Mouse (Mus musculus) adrenal gland, adult 2 months (tissue): Measurements from ENCODE around the gene Invs. TPM values are rescaled to one million over a fixed set of nuclear protein-coding genes. Genes with fewer than 3 reads are reported as not detected.

ENCODE experiments used
- DNase-seq: peaks from one replicate; pipeline ENCODE4 v3.0.0; 2021
- polyA plus RNA-seq: library from polyadenylated mRNA; depleted of rRNA; stranded (reverse); fragments of >200 nt; gene quantifications from 2 replicates; pipeline ENCODE4 v1.2.3, GENCODE M21; 2012; rRNA removed
- total RNA-seq, 2 experiments: library from RNA; stranded (reverse); gene quantifications; 2 replicates each; pipeline ENCODE4 v1.2.3; 2021

The Invs gene
- total and polyA plus RNA-seq, 3 experiments, result 3.4 to 13.8 (median 11.2) TPM

GRCm38 (mm10) chr4:48461060-48461459 is 181.5 kb downstream of the Invs start:
- DNase-seq, result no peak

GRCm38 (mm10) chr4:48470977-48471376 is 191.4 kb downstream of the Invs start:
- no peak for DNase-seq

- DNase-seq, result no peak
Observed at GRCm38 (mm10) chr4:48472052-48472791, 192.7 kb downstream of the Invs start.

GRCm38 (mm10) chr4:48472792-48473650 is 193.5 kb downstream of the Invs start, which contains the start of gene Tex10:
Gene Tex10 (minus strand): TSS chr4:48473459.
- DNase-seq, result peak; percentile 94

GRCm38 (mm10) chr4:48473651-48474011 is 194.1 kb downstream of the Invs start:
- DNase-seq, result no peak

- peak; percentile 47 for DNase-seq
Observed at GRCm38 (mm10) chr4:48481287-48481686, 201.7 kb downstream of the Invs start.

Other genes with a start within 250 kb of the Invs start
- gene Nr4a3, start 234.6 kb upstream of the Invs start, total RNA-seq, result 100 to 1,000 TPM in 1 of 2 experiments, 10 to 100 TPM in 1; 45.6 to 171 TPM
- gene Nr4a3, start 234.6 kb upstream of the Invs start, polyA plus RNA-seq, result 108 and 138 TPM in 2 replicates
- 10 to 100 TPM; 44.8 to 50.2 TPM for gene Stx17, start 154.8 kb upstream of the Invs start, total RNA-seq
- gene Stx17, start 154.8 kb upstream of the Invs start, polyA plus RNA-seq, result 6.5 and 6.8 TPM in 2 replicates
- gene Erp44, start 202 bp upstream of the Invs start, total RNA-seq, result 10 to 100 TPM; 62.3 to 69.7 TPM
- 17.9 and 26.5 TPM in 2 replicates for gene Erp44, start 202 bp upstream of the Invs start, polyA plus RNA-seq
- 10 to 100 TPM; 16.9 to 24.0 TPM for gene Tex10, start 193.7 kb downstream of the Invs start, total RNA-seq
- gene Tex10, start 193.7 kb downstream of the Invs start, polyA plus RNA-seq, result 2.3 and 2.6 TPM in 2 replicates